Mouse (Mus musculus) E14TG2a.4 (cell line): ENCODE results near the gene Olfr1375.
"Not testable (repeated sequence)": the region's sequence is repeated elsewhere in the genome, so short reads cannot be mapped to it uniquely, and the experiment has no call there.

Experiments used
- CTCF ChIP-seq: conservative IDR thresholded peaks from 2 replicates; pipeline ENCODE4 v1.5.1; 2014; ENCODE audit warnings: low read length
- NANOG ChIP-seq: IDR thresholded peaks from 2 replicates; pipeline ENCODE4 v1.6.1; 2014; ENCODE audit warnings: borderline replicate concordance, low read length, mixed read lengths
- POU5F1 ChIP-seq: IDR thresholded peaks from 2 replicates; pipeline ENCODE4 v1.6.1; 2014; ENCODE audit warnings: low read length, borderline replicate concordance

DNA sequence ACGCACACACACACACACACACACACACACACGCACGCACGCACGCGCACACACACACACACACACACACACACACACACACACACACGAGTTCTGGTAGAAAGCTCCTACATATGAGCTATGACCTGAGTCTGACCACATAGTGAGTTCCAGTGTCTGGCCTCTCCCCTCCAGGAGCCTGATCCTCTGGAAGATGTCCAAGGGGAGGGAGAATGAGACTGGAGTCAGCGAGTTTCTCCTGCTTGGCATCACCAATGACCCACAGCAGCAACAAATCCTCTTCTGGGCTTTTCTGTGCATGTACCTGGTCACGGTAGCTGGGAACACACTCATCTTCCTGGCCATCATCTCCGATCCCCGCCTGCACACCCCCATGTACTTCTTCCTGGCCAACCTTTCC is 21.1 kb upstream of the Olfr1375 start:
- TF ChIP-seq CTCF, POU5F1, NANOG: not testable (repeated sequence)
